Comparison of ENCODE assay signal across 10 mouse cellular contexts in genomic region chr7:134937471-134937926, GRCm38 (mm10). TPM values are rescaled to one million over a fixed set of nuclear protein-coding genes. Genes with fewer than 3 reads are reported as not detected.
DNase-seq lines count a peak whose midpoint lies in the region; ATAC-seq and TF ChIP-seq lines count a peak whose summit lies in the region.
"Had no signal": no experiment of that assay in that cellular context is flagged by ENCODE, and none has a peak within 500 bp of the region (broad histone marks: within the 10 kb centered on the region; RNA-seq: fewer than 3 reads in every experiment).

No protein-coding gene starts in this region.

- in situ Hi-C loops in ES-E14 (cut with MboI; ENCODE audit: low sequenced_read_pairs in 2 of 2, unreplicated experiment in 2 of 2), result no loop called here

- 5% methylated on average over 37 of the region's 37 CpGs for WGBS in kidney, adult 2 months
- under 1% methylated on average over 30 of the region's 37 CpGs for WGBS in embryonic facial prominence, embryonic 12.5 days
- WGBS in hindbrain, embryonic 16.5 days, result under 1% methylated on average over 34 of the region's 37 CpGs
- WGBS in midbrain, embryonic 12.5 days, result under 1% methylated on average over 36 of the region's 37 CpGs

- no peaks in the 10 kb centered on the region for H3K9me3 ChIP-seq in ES-E14 (ENCODE audit: control insufficient read depth, insufficient read depth, low read depth, low read length)
- H3K9me3 ChIP-seq in embryonic facial prominence, embryonic 12.5 days, result no peaks in the 10 kb centered on the region
- no peaks in the 10 kb centered on the region for H3K9me3 ChIP-seq in hindbrain, embryonic 16.5 days (ENCODE audit: control insufficient read depth, low read length)
- H3K9me3 ChIP-seq in midbrain, embryonic 12.5 days, result no peaks in the 10 kb centered on the region

- H3K9ac ChIP-seq in ES-E14 (ENCODE audit: insufficient read depth, low read depth, low read length, poor library complexity, severe bottlenecking), result peak overlapping the region; percentile 27
- H3K9ac ChIP-seq in embryonic facial prominence, embryonic 12.5 days, result peak overlapping the region; percentile 66
- peak overlapping the region; percentile 83 for H3K9ac ChIP-seq in hindbrain, embryonic 16.5 days (ENCODE audit: low read depth, low read length)
- peak overlapping the region; percentile 61 for H3K9ac ChIP-seq in midbrain, embryonic 12.5 days (replicated peaks)

- no peak for DNase-seq in kidney, adult 2 months
- no peak for DNase-seq in kidney, adult 9 months
- peak; percentile 13 for DNase-seq in ES-E14 (ENCODE audit: low read depth, low spot score)
- DNase-seq in urinary bladder, postnatal 4 days (ENCODE audit: low spot score in 2 of 2), result no peak
- no peak for DNase-seq in c-Kit-positive CD71-positive TER-119-positive erythroid progenitor cells, embryonic 14.5 days (ENCODE audit: low spot score)

- no peak for TF ChIP-seq CTCF in kidney, adult 2 months (conservative IDR thresholded peaks at IDR 0.05; ENCODE audit: insufficient read depth, insufficient read length, low read depth, low read length)

- H3K4me1 ChIP-seq in kidney, adult 2 months (ENCODE audit: control insufficient read depth, insufficient read depth, low read length), result no peaks in the 10 kb centered on the region
- peaks cover 0 to 9% of the 10 kb centered on the region in 2 experiments; a peak in 1 of 4 replicates for H3K4me1 ChIP-seq in ES-E14 (ENCODE audit: control insufficient read depth in 2 of 2, insufficient read depth in 2 of 2, low read length in 2 of 2, poor library complexity in 1 of 2)
- H3K4me1 ChIP-seq in embryonic facial prominence, embryonic 12.5 days, result peaks cover 16% of the 10 kb centered on the region
- H3K4me1 ChIP-seq in hindbrain, embryonic 16.5 days (ENCODE audit: control insufficient read depth, insufficient read depth, low read depth, low read length), result peaks cover 9% of the 10 kb centered on the region; the same call in 1 of the 2 replicates
- H3K4me1 ChIP-seq in midbrain, embryonic 12.5 days, result peaks cover 21% of the 10 kb centered on the region

- no peaks in the 10 kb centered on the region for H3K36me3 ChIP-seq in kidney, adult 2 months (ENCODE audit: control insufficient read depth, insufficient read depth, low read length)
- H3K36me3 ChIP-seq in ES-E14 (ENCODE audit: control insufficient read depth, insufficient read depth, low read length, poor library complexity, severe bottlenecking), result no peaks in the 10 kb centered on the region
- no peaks in the 10 kb centered on the region for H3K36me3 ChIP-seq in embryonic facial prominence, embryonic 12.5 days
- H3K36me3 ChIP-seq in hindbrain, embryonic 16.5 days (ENCODE audit: control insufficient read depth, insufficient read depth, low read length), result no peaks in the 10 kb centered on the region
- H3K36me3 ChIP-seq in midbrain, embryonic 12.5 days, result no peaks in the 10 kb centered on the region

- H3K4me2 ChIP-seq in embryonic facial prominence, embryonic 12.5 days (replicated peaks), result peak overlapping the region; percentile 98
- peak overlapping the region; percentile 89 for H3K4me2 ChIP-seq in hindbrain, embryonic 16.5 days (ENCODE audit: low read length)
- H3K4me2 ChIP-seq in midbrain, embryonic 12.5 days (replicated peaks), result peak overlapping the region; percentile 95

- no peaks in the 10 kb centered on the region for H3K27me3 ChIP-seq in kidney, adult 2 months (replicated peaks; ENCODE audit: control insufficient read depth, insufficient read depth, low read length)
- peaks cover 17% of the 10 kb centered on the region for H3K27me3 ChIP-seq in embryonic facial prominence, embryonic 12.5 days
- no peaks in the 10 kb centered on the region for H3K27me3 ChIP-seq in hindbrain, embryonic 16.5 days (replicated peaks; ENCODE audit: control insufficient read depth, insufficient read depth, low read length)
- peaks cover 47% of the 10 kb centered on the region for H3K27me3 ChIP-seq in midbrain, embryonic 12.5 days
- H3K27me3 ChIP-seq: Patski had no signal

- no peak for TF ChIP-seq POLR2A in kidney, adult 2 months (IDR thresholded peaks at IDR 0.05; ENCODE audit: low read depth, low read length)

- peak; percentile 22; the same call in 1 of the 2 replicates for ATAC-seq in embryonic facial prominence, embryonic 12.5 days (ENCODE audit: insufficient number of reproducible peaks, insufficient read depth, low FRiP score, low TSS enrichment)
- ATAC-seq in hindbrain, embryonic 16.5 days, result peak; percentile 48
- ATAC-seq in midbrain, embryonic 12.5 days (ENCODE audit: low FRiP score, low read depth), result peak; percentile 65
- ATAC-seq: Patski had no signal

- no peak overlapping the region for H3K27ac ChIP-seq in kidney, adult 2 months (ENCODE audit: insufficient read depth, low read depth, low read length)
- H3K27ac ChIP-seq in ES-E14 (ENCODE audit: insufficient read depth, low read depth, low read length, poor library complexity, severe bottlenecking), result no peak overlapping the region
- peak overlapping the region; percentile 30; the same call in 1 of the 2 replicates for H3K27ac ChIP-seq in embryonic facial prominence, embryonic 12.5 days
- H3K27ac ChIP-seq in hindbrain, embryonic 16.5 days (ENCODE audit: low read depth, low read length), result peak overlapping the region; percentile 72
- 0 out of 2 replicates have a peak overlapping the region, but pooled peaks have one; percentile 25 for H3K27ac ChIP-seq in midbrain, embryonic 12.5 days (replicated peaks)

- H3K4me3 ChIP-seq in kidney, adult 2 months (ENCODE audit: insufficient read depth, low read depth, low read length), result peak overlapping the region; percentile 33; the same call in 1 of the 2 replicates
- H3K4me3 ChIP-seq in ES-E14 (ENCODE audit: insufficient read depth in 1 of 2, low read depth in 1 of 2, low read length in 2 of 2, poor library complexity in 1 of 2, severe bottlenecking in 1 of 2), result peak overlapping the region; percentile 73 to 79
- peak overlapping the region; percentile 51 for H3K4me3 ChIP-seq in embryonic facial prominence, embryonic 12.5 days
- peak overlapping the region; percentile 53 for H3K4me3 ChIP-seq in hindbrain, embryonic 16.5 days (ENCODE audit: low read length)
- peak overlapping the region; percentile 57 for H3K4me3 ChIP-seq in midbrain, embryonic 12.5 days

TF ChIP-seq in ES-E14, 5 proteins besides CTCF, POLR2A, EP300 and RAD21:
- TF ChIP-seq CHD2 (IDR thresholded peaks at IDR 0.05; ENCODE audit: low read depth, low read length) (no peak), MAFK (IDR thresholded peaks at IDR 0.05; ENCODE audit: insufficient read depth, low read depth, low read length) (no peak), HCFC1 (IDR thresholded peaks at IDR 0.05; ENCODE audit: borderline replicate concordance, insufficient read depth, low read length) (no peak), ZNF384 (IDR thresholded peaks at IDR 0.05; ENCODE audit: low read depth, low read length) (no peak), ZC3H11A (IDR thresholded peaks at IDR 0.05; ENCODE audit: borderline replicate concordance, low read depth, low read length) (no peak)

RNA-seq across cellular contexts. Expression of gene Fam196a, which starts 0.7 kb away (rescaled TPM):
- polyA plus RNA-seq in kidney, adult 2 months (2012; rRNA removed), result not detected in 2 replicates
- 2.4 and 2.7 TPM in 2 replicates for total RNA-seq in ES-E14 (2012; rRNA removed)
- polyA plus RNA-seq in embryonic facial prominence, embryonic 12.5 days (2016; fragmentation: Nextera tagmentation; extraction: Ambion mirVana), result 3.7 and 4.1 TPM in 2 replicates
- 10.6 and 10.9 TPM in 2 replicates for polyA plus RNA-seq in hindbrain, embryonic 16.5 days (2015; fragmentation: Nextera tagmentation; extraction: Ambion mirVana)
- 2.4 and 2.7 TPM in 2 replicates for polyA plus RNA-seq in midbrain, embryonic 12.5 days (2016; fragmentation: Nextera tagmentation; extraction: Ambion mirVana)
- total RNA-seq: heart, postnatal 14 days had no signal

Comparison
In these comparisons a context has a peak if more than half of its experiments do, and no peak if none do; other contexts are left out.
1. H3K27ac ChIP-seq: peak in embryonic facial prominence, embryonic 12.5 days (single experiment), hindbrain, embryonic 16.5 days (single experiment) and midbrain, embryonic 12.5 days (single experiment); none in kidney, adult 2 months (single experiment) and ES-E14 (single experiment).
2. H3K9ac ChIP-seq: peak in every context shown above with its lines; median percentile 83 in hindbrain, embryonic 16.5 days; 66 in embryonic facial prominence, embryonic 12.5 days; 61 in midbrain, embryonic 12.5 days; 27 in ES-E14.
3. Peak in every context shown above with its lines, with median percentiles within 50 percentile points of each other: H3K4me3 ChIP-seq, ATAC-seq and H3K4me2 ChIP-seq.